Mouse (Mus musculus): ENCODE data around the gene Grin1.

GRCm38 (mm10) chr2:25297093-25297492, 21.9 kb downstream of the Grin1 start:
- no peak for TF ChIP-seq CTCF (IDR thresholded peaks at IDR 0.05; ENCODE audit: control insufficient read depth, insufficient read depth, insufficient read length)
- no peak for TF ChIP-seq CEBPB (IDR thresholded peaks at IDR 0.05; ENCODE audit: low read depth)
- no peak for TF ChIP-seq USF1 (IDR thresholded peaks at IDR 0.05; ENCODE audit: low read depth)
- no peak for TF ChIP-seq MYOG (IDR thresholded peaks at IDR 0.05; ENCODE audit: control insufficient read depth, extremely low read depth, insufficient read length)
- TF ChIP-seq MAX (IDR thresholded peaks at IDR 0.05), result no peak
- no peak for TF ChIP-seq MYOD1 (IDR thresholded peaks at IDR 0.05; ENCODE audit: control insufficient read depth, insufficient read length, low read depth)
- no peak for TF ChIP-seq FOSL1 (IDR thresholded peaks at IDR 0.05; ENCODE audit: insufficient read depth, low read length, poor library complexity, severe bottlenecking)

Data from C2C12 (cell line).